Mouse (Mus musculus): Measurements from ENCODE around the gene Spg20. TPM values are rescaled to one million over a fixed set of nuclear protein-coding genes. Genes with fewer than 3 reads are reported as not detected.

Spg20 gene
- total RNA-seq (2014; rRNA removed) (19.1 and 21.7 TPM in 2 replicates), polyA plus RNA-seq (2012; rRNA removed) (12.6 and 14.1 TPM in 2 replicates)

DNA sequence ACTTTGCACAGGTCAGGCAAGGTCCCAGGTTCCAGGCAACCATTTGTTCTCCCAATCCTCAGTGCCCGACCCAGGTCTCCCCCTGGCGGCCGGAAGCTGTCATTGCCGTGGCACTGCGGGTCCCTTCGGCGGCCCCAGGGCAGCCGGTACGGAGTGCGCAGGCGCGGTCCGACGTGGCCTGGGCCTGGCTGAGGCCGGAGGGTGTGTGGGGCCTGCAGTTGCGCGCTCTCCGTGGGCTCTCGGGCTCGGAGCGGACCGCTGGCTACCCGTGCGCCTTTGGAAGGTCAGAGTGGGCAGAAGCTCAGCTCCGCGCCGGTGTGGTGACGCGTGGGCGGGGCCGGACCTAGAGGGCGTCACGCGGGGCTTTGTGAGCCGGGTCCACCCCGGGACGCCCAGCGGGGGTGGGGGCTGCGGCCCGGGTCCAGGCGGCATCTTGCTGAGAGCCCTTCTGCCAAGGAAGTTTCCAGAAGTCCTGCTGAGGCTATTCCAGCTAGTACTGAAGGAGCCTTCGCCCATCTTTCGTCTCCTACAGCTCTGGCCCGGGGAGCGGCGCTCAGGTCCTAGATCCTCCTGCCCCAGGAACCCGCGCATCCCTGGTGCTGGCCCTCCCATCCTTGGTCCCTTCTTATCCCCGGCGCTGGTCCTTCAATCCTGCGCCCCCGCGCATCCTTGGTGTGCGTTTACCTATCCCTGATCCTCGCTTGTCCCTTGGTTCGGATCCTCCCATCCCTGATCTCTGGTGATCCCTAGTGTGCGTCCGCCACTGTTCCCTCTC, at the start of gene Spg20:
Gene Spg20 (plus strand): TSS at position 174 of the 775 bp plus-strand sequence.
- Histone ChIP-seq H3K36me3 (ENCODE audit: control insufficient read depth, insufficient read depth, low read length) (peaks cover 3% of the 10 kb centered on the region; the same call in 1 of the 2 replicates), H3K9ac (ENCODE audit: low read depth, low read length) (peak within 1 kb of the TSS; percentile 92), H3K27me3 (ENCODE audit: control insufficient read depth, insufficient read depth, low read length) (no peaks in the 10 kb centered on the region), H3K79me2 (ENCODE audit: control insufficient read depth, insufficient read depth, low read length) (peaks cover 10% of the 10 kb centered on the region), H3K4me1 (ENCODE audit: control insufficient read depth, insufficient read depth, low read length) (peaks cover 16% of the 10 kb centered on the region), H3K27ac (replicated peaks; ENCODE audit: insufficient read depth, low read depth, low read length) (peak within 1 kb of the TSS; percentile 82), H3K4me3 (ENCODE audit: insufficient read depth, low read depth, low read length) (peak within 1 kb of the TSS; percentile 83)
- TF ChIP-seq CTCF (IDR thresholded peaks at IDR 0.05; ENCODE audit: low read depth, low read length) (peak; percentile 94), POLR2A (IDR thresholded peaks at IDR 0.05; ENCODE audit: extremely low read depth, insufficient read depth, low read length) (peak; percentile 91)
- DNase-seq (ENCODE audit: extremely low read depth, low read depth, low spot score), result peak; percentile 68
- under 1% methylated on average over 58 of the region's 58 CpGs for WGBS

DNA sequence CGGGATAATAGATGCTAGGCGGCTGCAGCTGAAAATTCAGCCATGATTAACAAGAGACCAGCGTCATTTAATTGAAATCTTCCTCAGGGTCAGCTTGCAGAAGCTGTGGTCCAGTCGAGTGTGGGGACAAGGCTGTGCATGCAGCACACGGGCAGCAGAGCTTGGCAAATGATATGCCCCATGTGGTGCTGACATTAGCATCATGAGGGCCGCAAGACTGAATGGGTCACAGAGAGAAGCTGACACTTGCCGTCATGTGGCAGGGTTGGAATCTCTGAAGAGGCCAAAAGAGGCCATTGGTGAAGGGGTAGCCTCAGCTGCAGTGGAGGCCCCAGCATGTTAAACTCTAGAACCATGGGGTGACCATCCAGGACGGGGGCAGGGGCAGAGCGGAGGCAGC, 49.3 kb upstream of the Spg20 start:
- no peak for DNase-seq (ENCODE audit: extremely low read depth, low read depth, low spot score)
- Histone ChIP-seq H3K27me3 (ENCODE audit: control insufficient read depth, insufficient read depth, low read length) (no peaks in the 10 kb centered on the region), H3K9ac (ENCODE audit: low read depth, low read length) (no peak overlapping the region), H3K4me3 (ENCODE audit: insufficient read depth, low read depth, low read length) (no peak overlapping the region), H3K27ac (replicated peaks; ENCODE audit: insufficient read depth, low read depth, low read length) (no peak overlapping the region), H3K79me2 (ENCODE audit: control insufficient read depth, insufficient read depth, low read length) (no peaks in the 10 kb centered on the region), H3K36me3 (ENCODE audit: control insufficient read depth, insufficient read depth, low read length) (no peaks in the 10 kb centered on the region), H3K4me1 (ENCODE audit: control insufficient read depth, insufficient read depth, low read length) (no peaks in the 10 kb centered on the region)
- 74% methylated on average over 9 of the region's 9 CpGs for WGBS
- TF ChIP-seq CTCF (IDR thresholded peaks at IDR 0.05; ENCODE audit: low read depth, low read length), result no peak
- TF ChIP-seq POLR2A (IDR thresholded peaks at IDR 0.05; ENCODE audit: extremely low read depth, insufficient read depth, low read length), result no peak

DNA sequence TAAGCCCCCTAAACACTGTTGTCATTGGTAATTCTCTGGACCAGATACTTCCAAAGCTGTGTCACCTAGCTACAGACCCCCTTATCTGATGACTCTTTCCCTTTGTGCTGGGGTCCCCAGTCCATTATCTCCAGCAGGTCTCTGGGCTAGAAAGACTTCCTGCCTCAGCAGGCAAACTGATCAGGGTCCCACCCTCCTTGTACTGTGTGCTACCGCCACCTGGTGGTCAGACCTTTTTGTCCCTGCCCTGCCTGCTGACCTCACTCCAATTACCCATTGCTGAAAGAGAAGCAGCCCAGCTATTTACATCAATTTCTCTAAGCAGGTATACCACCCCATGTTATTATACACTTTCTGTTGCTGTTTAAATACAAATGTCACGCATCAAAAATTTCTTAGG, 47.5 kb upstream of the Spg20 start:
- H3K27me3 ChIP-seq (ENCODE audit: control insufficient read depth, insufficient read depth, low read length), result no peaks in the 10 kb centered on the region
- DNase-seq (ENCODE audit: extremely low read depth, low read depth, low spot score), result peak; percentile 26
- TF ChIP-seq CTCF (IDR thresholded peaks at IDR 0.05; ENCODE audit: low read depth, low read length), result peak; percentile 93
- TF ChIP-seq POLR2A (IDR thresholded peaks at IDR 0.05; ENCODE audit: extremely low read depth, insufficient read depth, low read length), result no peak
- WGBS, result 18% methylated on average over 2 of the region's 2 CpGs
- no peaks in the 10 kb centered on the region for H3K4me1 ChIP-seq (ENCODE audit: control insufficient read depth, insufficient read depth, low read length)
- H3K79me2 ChIP-seq (ENCODE audit: control insufficient read depth, insufficient read depth, low read length), result no peaks in the 10 kb centered on the region
- no peak overlapping the region for H3K27ac ChIP-seq (replicated peaks; ENCODE audit: insufficient read depth, low read depth, low read length)
- H3K36me3 ChIP-seq (ENCODE audit: control insufficient read depth, insufficient read depth, low read length), result no peaks in the 10 kb centered on the region
- H3K4me3 ChIP-seq (ENCODE audit: insufficient read depth, low read depth, low read length), result no peak overlapping the region
- H3K9ac ChIP-seq (ENCODE audit: low read depth, low read length), result no peak overlapping the region

DNA sequence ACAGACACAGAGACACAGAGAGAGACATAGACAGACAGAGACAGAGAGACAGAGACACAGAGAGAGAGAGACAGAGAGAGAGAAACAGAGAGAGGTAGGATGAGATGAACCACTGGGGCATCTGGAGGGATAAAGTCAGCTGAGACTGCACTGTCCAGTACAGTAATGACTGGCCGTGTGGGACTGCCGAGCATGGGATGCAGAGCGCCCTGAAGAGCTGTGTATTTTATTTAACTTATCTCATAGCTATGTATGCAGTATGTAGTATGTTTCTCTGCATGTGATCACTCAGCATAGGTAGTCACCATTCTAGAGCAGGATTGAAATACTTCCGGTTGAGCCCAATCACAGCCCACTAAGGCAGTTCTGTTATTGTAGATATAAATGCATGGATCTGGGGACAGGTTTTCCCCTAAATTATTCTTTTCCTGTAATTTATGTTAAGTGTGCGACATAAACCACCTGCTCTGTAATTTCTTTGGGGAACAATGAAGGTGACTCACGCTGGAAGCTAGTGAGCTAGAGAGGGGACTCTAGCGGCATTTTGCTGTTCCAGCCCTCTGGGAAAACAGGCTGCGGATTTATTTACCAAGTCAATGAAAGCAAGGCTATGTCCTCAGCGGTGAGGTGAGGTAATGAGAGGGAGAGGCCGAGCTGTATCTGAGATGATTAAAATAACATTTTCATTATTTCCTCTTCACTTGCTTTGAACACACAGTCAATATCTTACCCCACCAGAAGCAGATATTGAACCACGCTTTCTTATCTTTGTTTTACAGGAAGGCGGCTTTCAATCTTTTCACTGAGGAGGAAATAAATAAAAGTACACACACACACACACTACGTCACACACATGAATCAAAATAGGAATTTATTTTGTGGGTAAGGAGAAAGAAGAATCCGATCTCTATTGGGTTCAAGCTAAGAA, 45.9 kb upstream of the Spg20 start:
- no peaks in the 10 kb centered on the region for H3K79me2 ChIP-seq (ENCODE audit: control insufficient read depth, insufficient read depth, low read length)
- H3K9ac ChIP-seq (ENCODE audit: low read depth, low read length), result no peak overlapping the region
- H3K36me3 ChIP-seq (ENCODE audit: control insufficient read depth, insufficient read depth, low read length), result no peaks in the 10 kb centered on the region
- WGBS, result 46% methylated on average over 14 of the region's 14 CpGs
- no peaks in the 10 kb centered on the region for H3K4me1 ChIP-seq (ENCODE audit: control insufficient read depth, insufficient read depth, low read length)
- H3K4me3 ChIP-seq (ENCODE audit: insufficient read depth, low read depth, low read length), result no peak overlapping the region
- TF ChIP-seq CTCF (IDR thresholded peaks at IDR 0.05; ENCODE audit: low read depth, low read length) (no peak), POLR2A (IDR thresholded peaks at IDR 0.05; ENCODE audit: extremely low read depth, insufficient read depth, low read length) (no peak)
- H3K27ac ChIP-seq (replicated peaks; ENCODE audit: insufficient read depth, low read depth, low read length), result no peak overlapping the region
- DNase-seq (ENCODE audit: extremely low read depth, low read depth, low spot score), result no peak
- no peaks in the 10 kb centered on the region for H3K27me3 ChIP-seq (ENCODE audit: control insufficient read depth, insufficient read depth, low read length)

DNA sequence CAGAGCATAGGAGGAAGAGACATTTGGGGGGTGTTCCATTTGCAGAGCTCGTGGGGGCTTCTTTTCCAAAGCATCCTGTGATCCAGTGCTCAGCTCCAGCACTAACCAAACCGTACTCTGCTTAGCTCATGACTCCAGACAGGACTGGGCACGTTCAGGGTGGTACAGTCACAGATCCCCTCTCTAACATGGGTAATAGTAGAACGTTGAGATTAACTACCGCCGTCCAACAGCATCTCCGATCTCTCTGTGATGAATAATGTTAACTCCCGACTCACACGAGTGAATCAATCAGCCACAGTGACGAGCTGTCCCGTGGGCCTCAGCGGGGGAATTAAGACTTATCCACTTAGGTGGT, 45.3 kb upstream of the Spg20 start:
- TF ChIP-seq POLR2A (IDR thresholded peaks at IDR 0.05; ENCODE audit: extremely low read depth, insufficient read depth, low read length) (no peak), CTCF (IDR thresholded peaks at IDR 0.05; ENCODE audit: low read depth, low read length) (no peak)
- Histone ChIP-seq H3K27ac (replicated peaks; ENCODE audit: insufficient read depth, low read depth, low read length) (no peak overlapping the region), H3K4me3 (ENCODE audit: insufficient read depth, low read depth, low read length) (no peak overlapping the region), H3K4me1 (ENCODE audit: control insufficient read depth, insufficient read depth, low read length) (no peaks in the 10 kb centered on the region), H3K36me3 (ENCODE audit: control insufficient read depth, insufficient read depth, low read length) (no peaks in the 10 kb centered on the region), H3K79me2 (ENCODE audit: control insufficient read depth, insufficient read depth, low read length) (no peaks in the 10 kb centered on the region), H3K27me3 (ENCODE audit: control insufficient read depth, insufficient read depth, low read length) (no peaks in the 10 kb centered on the region), H3K9ac (ENCODE audit: low read depth, low read length) (no peak overlapping the region)
- no peak for DNase-seq (ENCODE audit: extremely low read depth, low read depth, low spot score)
- 78% methylated on average over 12 of the region's 12 CpGs for WGBS
